Mouse (Mus musculus) hindbrain, embryonic 10.5 days (tissue): Measurements from ENCODE around the gene Tead1. TPM values are rescaled to one million over a fixed set of nuclear protein-coding genes. Genes with fewer than 3 reads are reported as not detected.
A peak's percentile ranks its signal among the peaks of the same experiment; 100 is the strongest.

Experiments used
- DNase-seq: peaks from one replicate; pipeline ENCODE4 v3.0.0-alpha.2; 2017; ENCODE audit warnings: low spot score
- H3K27ac ChIP-seq: fragments of 300-500 bp; sonication (generic); 2 replicates; pipeline ENCODE4 v1.5.1; 2016; ENCODE audit warnings: mild to moderate bottlenecking, moderate library complexity
- H3K27me3 ChIP-seq: fragments of 300-500 bp; sonication (generic); 2 replicates; pipeline ENCODE4 v1.6.1; 2016; ENCODE audit warnings: mild to moderate bottlenecking; ENCODE audit not compliant: poor library complexity, insufficient read depth, severe bottlenecking
- H3K36me3 ChIP-seq: fragments of 300-500 bp; sonication (generic); 2 replicates; pipeline ENCODE4 v1.6.1; 2016; ENCODE audit warnings: mild to moderate bottlenecking, moderate library complexity
- H3K4me1 ChIP-seq: fragments of 300-500 bp; sonication (generic); replicated peaks from 2 replicates; pipeline ENCODE4 v1.6.1; 2016; ENCODE audit warnings: mild to moderate bottlenecking
- H3K4me3 ChIP-seq: fragments of 300-500 bp; sonication (generic); 2 replicates; pipeline ENCODE4 v1.5.1; 2016; ENCODE audit warnings: mild to moderate bottlenecking, moderate library complexity
- H3K9me3 ChIP-seq: fragments of 300-500 bp; sonication (generic); 2 replicates; pipeline ENCODE4 v1.6.1; 2016; ENCODE audit warnings: mild to moderate bottlenecking, moderate library complexity
- WGBS: fragments of 180-500 bp; shearing (Covaris S2); methylation state at CpG from one replicate; pipeline ENCODE4 v1.1.7; 2016; 5-methylcytosine and 5-hydroxymethylcytosine counted together
- polyA plus RNA-seq: library from polyadenylated mRNA; unstranded; fragments of >200 nt; fragmentation: Nextera tagmentation; extraction: Ambion mirVana; gene quantifications from 2 replicates; pipeline ENCODE4 v1.2.1, GENCODE M21; 2016

The Tead1 gene
- polyA plus RNA-seq, 1 experiment from 2014 or later, result 17.8 TPM

GRCm38 (mm10) chr7:112864188-112864587 is 185.1 kb downstream of the Tead1 start:
- Histone ChIP-seq H3K4me3 (no peak overlapping the region), H3K27me3 (no peaks in the 10 kb centered on the region), H3K9me3 (no peaks in the 10 kb centered on the region), H3K36me3 (peaks cover 71% of the 10 kb centered on the region), H3K27ac (no peak overlapping the region), H3K4me1 (peaks cover 11% of the 10 kb centered on the region)
- no peak for DNase-seq
- 94% methylated on average over 8 of the region's 8 CpGs for WGBS

DNA sequence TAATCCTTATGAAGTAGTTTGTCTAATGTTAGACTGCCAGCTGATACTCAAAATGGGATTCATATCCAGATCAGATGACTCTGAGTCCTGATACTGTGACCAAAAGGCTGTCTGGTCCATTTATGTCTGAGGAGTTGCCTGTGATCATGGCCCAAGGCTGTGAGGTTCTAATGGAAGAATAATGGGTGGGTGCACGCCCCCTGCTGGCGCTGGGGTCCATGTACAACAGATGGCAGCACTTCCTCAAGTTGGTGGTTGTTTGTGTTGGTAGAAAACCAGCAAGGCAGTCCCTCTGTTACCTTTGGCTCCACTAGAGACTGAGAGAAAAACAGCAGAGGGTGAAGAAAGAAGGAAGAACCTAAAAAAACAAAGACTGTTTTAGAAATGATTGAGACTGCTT is 186.6 kb downstream of the Tead1 start:
- Histone ChIP-seq H3K4me1 (peaks cover 17% of the 10 kb centered on the region), H3K36me3 (peaks cover 71% of the 10 kb centered on the region), H3K4me3 (no peak overlapping the region), H3K9me3 (no peaks in the 10 kb centered on the region), H3K27ac (no peak overlapping the region), H3K27me3 (no peaks in the 10 kb centered on the region)
- peak; percentile 58 for DNase-seq
- 6% methylated on average over 2 of the region's 2 CpGs for WGBS

- Histone ChIP-seq H3K27me3 (no peaks in the 10 kb centered on the region), H3K27ac (peak overlapping the region; percentile 51; the same call in 1 of the 2 replicates), H3K9me3 (no peaks in the 10 kb centered on the region), H3K36me3 (peaks cover 62% of the 10 kb centered on the region), H3K4me1 (peaks cover 32% of the 10 kb centered on the region), H3K4me3 (no peak overlapping the region)
- peak; percentile 60 for DNase-seq
- WGBS, result 59% methylated on average over 8 of the region's 8 CpGs
These were observed 189.7 kb downstream of the Tead1 start for GRCm38 (mm10) chr7:112868551-112869465.

GRCm38 (mm10) chr7:112871752-112872151 is 192.6 kb downstream of the Tead1 start:
- peaks cover 73% of the 10 kb centered on the region for H3K36me3 ChIP-seq
- WGBS, result 89% methylated on average over 7 of the region's 7 CpGs
- H3K27me3 ChIP-seq, result no peaks in the 10 kb centered on the region
- no peak overlapping the region for H3K27ac ChIP-seq
- H3K9me3 ChIP-seq, result no peaks in the 10 kb centered on the region
- no peak for DNase-seq
- H3K4me1 ChIP-seq, result peaks cover 47% of the 10 kb centered on the region
- no peak overlapping the region for H3K4me3 ChIP-seq

GRCm38 (mm10) chr7:112872435-112873196 is 193.5 kb downstream of the Tead1 start:
- peak overlapping the region; percentile 40 for H3K27ac ChIP-seq
- WGBS, result 70% methylated on average over 9 of the region's 9 CpGs
- H3K27me3 ChIP-seq, result no peaks in the 10 kb centered on the region
- H3K36me3 ChIP-seq, result peaks cover 73% of the 10 kb centered on the region
- H3K4me3 ChIP-seq, result no peak overlapping the region
- peaks cover 54% of the 10 kb centered on the region for H3K4me1 ChIP-seq
- H3K9me3 ChIP-seq, result no peaks in the 10 kb centered on the region
- no peak for DNase-seq

- peaks cover 43% of the 10 kb centered on the region for H3K4me1 ChIP-seq
- peaks cover 77% of the 10 kb centered on the region for H3K36me3 ChIP-seq
- no peaks in the 10 kb centered on the region for H3K9me3 ChIP-seq
- H3K4me3 ChIP-seq, result no peak overlapping the region
- 87% methylated on average over 10 of the region's 10 CpGs for WGBS
- DNase-seq, result no peak
- H3K27me3 ChIP-seq, result no peaks in the 10 kb centered on the region
- H3K27ac ChIP-seq, result no peak overlapping the region
These were observed 197.0 kb downstream of the Tead1 start for GRCm38 (mm10) chr7:112876128-112876527.

DNA sequence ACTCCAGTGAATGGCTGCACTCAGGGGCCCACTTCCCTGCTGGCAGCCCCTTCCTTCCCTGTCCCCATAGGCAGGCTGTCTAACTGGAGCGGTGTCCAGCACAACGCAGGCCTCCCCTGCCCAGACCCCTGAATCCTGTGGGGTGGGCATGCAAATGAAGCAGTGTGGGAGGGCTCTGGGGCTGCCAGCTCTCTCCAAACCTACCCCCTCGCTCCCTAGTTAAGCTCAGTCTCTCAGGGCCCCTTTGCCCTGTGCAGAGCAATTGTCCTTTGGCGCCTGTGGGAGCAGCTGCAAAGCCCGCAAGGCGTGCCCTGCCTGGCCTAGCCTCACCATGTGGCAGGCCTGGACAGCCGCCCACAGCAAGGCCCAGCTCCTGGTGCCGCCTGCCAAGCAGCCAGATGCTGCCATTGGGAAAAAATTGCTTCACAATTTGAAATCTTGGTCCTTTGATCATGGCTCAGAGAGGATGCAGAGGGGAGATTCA is 204.7 kb downstream of the Tead1 start:
- Histone ChIP-seq H3K27ac (peak overlapping the region; percentile 86), H3K36me3 (peaks cover 19% of the 10 kb centered on the region), H3K9me3 (no peaks in the 10 kb centered on the region), H3K4me3 (no peak overlapping the region), H3K4me1 (peaks cover 46% of the 10 kb centered on the region), H3K27me3 (no peaks in the 10 kb centered on the region)
- peak; percentile 78 for DNase-seq
- WGBS, result 12% methylated on average over 8 of the region's 8 CpGs

DNA sequence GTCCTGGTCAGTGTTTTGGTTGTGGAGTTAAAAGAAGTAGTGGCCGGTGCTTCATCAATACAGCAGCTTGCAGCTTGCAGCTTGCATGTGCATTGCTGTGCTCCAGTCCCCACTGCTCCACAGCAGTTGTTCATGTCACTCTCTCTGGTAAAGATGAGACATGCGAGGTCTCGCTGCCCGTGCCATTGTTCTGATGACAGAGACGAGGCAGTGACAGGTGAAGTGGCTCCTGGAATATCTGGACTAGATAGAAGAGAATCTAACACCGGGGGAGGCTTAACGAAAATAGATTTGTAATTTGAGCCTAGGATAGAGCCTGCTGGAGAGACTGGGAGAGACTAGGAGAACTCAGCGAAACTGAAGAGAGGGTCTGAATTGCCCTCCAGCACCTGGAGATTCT is 206.4 kb downstream of the Tead1 start:
- H3K9me3 ChIP-seq, result no peaks in the 10 kb centered on the region
- peak overlapping the region; percentile 86; the same call in 1 of the 2 replicates for H3K27ac ChIP-seq
- peaks cover 18% of the 10 kb centered on the region for H3K36me3 ChIP-seq
- H3K4me1 ChIP-seq, result peaks cover 46% of the 10 kb centered on the region
- H3K27me3 ChIP-seq, result no peaks in the 10 kb centered on the region
- WGBS, result 66% methylated on average over 8 of the region's 8 CpGs
- H3K4me3 ChIP-seq, result no peak overlapping the region
- no peak for DNase-seq

- no peaks in the 10 kb centered on the region for H3K27me3 ChIP-seq
- peaks cover 69% of the 10 kb centered on the region for H3K36me3 ChIP-seq
- H3K4me1 ChIP-seq, result no peaks in the 10 kb centered on the region
- H3K4me3 ChIP-seq, result no peak overlapping the region
- no peak overlapping the region for H3K27ac ChIP-seq
- WGBS, result 91% methylated on average over 6 of the region's 6 CpGs
- DNase-seq, result no peak
- H3K9me3 ChIP-seq, result no peaks in the 10 kb centered on the region
These were observed 212.8 kb downstream of the Tead1 start for GRCm38 (mm10) chr7:112891883-112892282.

- Histone ChIP-seq H3K36me3 (peaks cover 72% of the 10 kb centered on the region), H3K27me3 (no peaks in the 10 kb centered on the region), H3K27ac (no peak overlapping the region), H3K4me3 (no peak overlapping the region), H3K9me3 (no peaks in the 10 kb centered on the region), H3K4me1 (no peaks in the 10 kb centered on the region)
- no peak for DNase-seq
- 79% methylated on average over 5 of the region's 5 CpGs for WGBS
These were observed 213.5 kb downstream of the Tead1 start for GRCm38 (mm10) chr7:112892595-112892994.

DNA sequence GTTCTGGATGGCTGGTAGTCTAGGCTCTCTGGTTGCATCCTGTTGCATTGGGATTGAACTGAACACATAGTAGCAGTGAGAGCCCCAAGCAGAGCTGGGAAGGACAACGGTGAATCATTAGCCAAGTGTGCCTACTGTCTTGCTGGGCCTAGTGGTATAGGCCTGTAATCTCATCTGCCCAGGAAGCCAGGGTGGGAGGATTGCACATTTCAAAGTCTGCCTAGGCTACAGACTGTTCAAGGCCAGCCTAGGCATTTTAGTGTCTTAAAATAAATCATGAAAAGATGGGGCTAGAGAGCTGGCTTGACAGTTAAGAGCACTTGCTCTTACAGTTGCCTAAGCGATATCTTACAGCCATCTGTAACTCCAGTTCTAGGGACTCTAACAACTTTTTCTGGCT is 217.2 kb downstream of the Tead1 start:
- WGBS, result 93% methylated on average over 2 of the region's 2 CpGs
- Histone ChIP-seq H3K36me3 (peaks cover 94% of the 10 kb centered on the region), H3K9me3 (no peaks in the 10 kb centered on the region)

DNA sequence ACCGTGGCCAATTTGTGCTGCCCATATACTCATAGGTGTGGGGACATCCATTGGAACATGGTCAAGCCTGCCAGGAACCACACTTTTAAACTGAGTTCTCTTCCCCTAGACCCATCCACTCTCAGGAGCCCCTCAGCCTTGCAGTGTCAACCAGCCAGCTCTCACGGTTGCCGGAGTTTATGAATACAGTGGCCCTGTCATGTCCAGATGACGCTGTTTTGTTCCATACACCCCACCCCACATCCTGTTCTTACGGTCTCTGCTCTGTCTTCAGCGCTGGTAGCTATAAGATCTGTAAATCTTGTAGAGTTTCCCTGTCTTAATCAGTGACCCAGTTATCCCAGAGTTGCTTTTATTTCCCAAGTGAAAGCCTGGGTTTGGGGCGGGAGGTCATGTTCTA is 222.6 kb downstream of the Tead1 start:
- DNase-seq, result no peak
- WGBS, result 95% methylated on average over 7 of the region's 7 CpGs
- Histone ChIP-seq H3K36me3 (peaks cover 79% of the 10 kb centered on the region), H3K4me1 (no peaks in the 10 kb centered on the region), H3K27ac (no peak overlapping the region), H3K27me3 (no peaks in the 10 kb centered on the region), H3K4me3 (no peak overlapping the region), H3K9me3 (no peaks in the 10 kb centered on the region)

More for the DNA sequence above, 217.2 kb downstream of the Tead1 start:
- H3K4me1 ChIP-seq, result no peaks in the 10 kb centered on the region
- no peak overlapping the region for H3K27ac ChIP-seq
- no peaks in the 10 kb centered on the region for H3K27me3 ChIP-seq
- no peak for DNase-seq
- no peak overlapping the region for H3K4me3 ChIP-seq

- WGBS, result 70% methylated on average over 5 of the region's 5 CpGs
- H3K4me3 ChIP-seq, result no peak overlapping the region
These were observed 227.7 kb downstream of the Tead1 start for GRCm38 (mm10) chr7:112906848-112907247.

More at GRCm38 (mm10) chr7:112906848-112907247, 227.7 kb downstream of the Tead1 start:
- H3K9me3 ChIP-seq, result no peaks in the 10 kb centered on the region
- H3K36me3 ChIP-seq, result peaks cover 29% of the 10 kb centered on the region
- peaks cover 20% of the 10 kb centered on the region for H3K4me1 ChIP-seq
- no peaks in the 10 kb centered on the region for H3K27me3 ChIP-seq
- no peak for DNase-seq
- H3K27ac ChIP-seq, result no peak overlapping the region
